ENCODE assay signal across 8 mouse cellular contexts in genomic region chr12:32379296-32379725, GRCm38 (mm10). TPM values are rescaled to one million over a fixed set of nuclear protein-coding genes. Genes with fewer than 3 reads are reported as not detected.
DNase-seq lines count a peak whose midpoint lies in the region; ATAC-seq lines count a peak whose summit lies in the region.

No protein-coding gene starts in this region.

- no peaks in the 10 kb centered on the region for H3K9me3 ChIP-seq in embryonic facial prominence, embryonic 10.5 days
- H3K9me3 ChIP-seq in midbrain, embryonic 11.5 days (ENCODE audit: control insufficient read depth, low read length): no peaks in the 10 kb centered on the region

- no peaks in the 10 kb centered on the region for H3K27me3 ChIP-seq in embryonic facial prominence, embryonic 10.5 days (replicated peaks; ENCODE audit: low read depth, poor library complexity, severe bottlenecking)
- no peaks in the 10 kb centered on the region for H3K27me3 ChIP-seq in midbrain, embryonic 11.5 days (ENCODE audit: control insufficient read depth, insufficient read depth, low read length)

- H3K9ac ChIP-seq in midbrain, embryonic 11.5 days (ENCODE audit: low read length): peak overlapping the region; percentile 96

- peak overlapping the region; percentile 62 for H3K4me2 ChIP-seq in midbrain, embryonic 11.5 days

- peak; percentile 92 for DNase-seq in adrenal gland, postnatal 14 days
- DNase-seq in embryonic facial prominence, embryonic 10.5 days (ENCODE audit: low spot score): peak; percentile 89
- DNase-seq in gonadal fat pad, adult 2 months (ENCODE audit: low read depth): peak; percentile 24
- peak; percentile 86 for DNase-seq in kidney, adult 11 months
- peak; percentile 82 for DNase-seq in left cerebral cortex, postnatal 4 days
- peak; percentile 97 for DNase-seq in midbrain, embryonic 11.5 days (ENCODE audit: low spot score, missing footprints)
- DNase-seq in right cerebral cortex, postnatal 4 days: peak; percentile 84
- DNase-seq in MN1 (ENCODE audit: low spot score): no peak

- peaks cover 8% of the 10 kb centered on the region; the same call in 1 of the 2 replicates for H3K36me3 ChIP-seq in embryonic facial prominence, embryonic 10.5 days (replicated peaks)
- no peaks in the 10 kb centered on the region for H3K36me3 ChIP-seq in midbrain, embryonic 11.5 days (ENCODE audit: control insufficient read depth, insufficient read depth, low read length)

- peak overlapping the region; percentile 84 for H3K4me3 ChIP-seq in embryonic facial prominence, embryonic 10.5 days
- peak overlapping the region; percentile 64 for H3K4me3 ChIP-seq in midbrain, embryonic 11.5 days (ENCODE audit: low read depth, low read length)

- peak overlapping the region; percentile 98 for H3K27ac ChIP-seq in embryonic facial prominence, embryonic 10.5 days (replicated peaks)
- peak overlapping the region; percentile 90 for H3K27ac ChIP-seq in midbrain, embryonic 11.5 days (ENCODE audit: low read depth, low read length)

- ATAC-seq in midbrain, embryonic 11.5 days (ENCODE audit: low FRiP score): peak; percentile 83

- intact Hi-C loops in left cerebral cortex, postnatal 4 days (cut with DNase I): loop anchor here (5.0 kb wide), 2 partner anchors 87 to 412 kb away; no protein-coding TSS in a partner anchor

- WGBS in embryonic facial prominence, embryonic 10.5 days: under 1% methylated on average over 67 of the region's 67 CpGs
- whole genome bisulfite sequencing in midbrain, embryonic 11.5 days: under 1% methylated on average over 49 of the region's 67 CpGs

- H3K4me1 ChIP-seq in embryonic facial prominence, embryonic 10.5 days: peaks cover 12% of the 10 kb centered on the region
- H3K4me1 ChIP-seq in midbrain, embryonic 11.5 days (ENCODE audit: control insufficient read depth, insufficient read depth, low read length): peaks cover 9% of the 10 kb centered on the region

RNA-seq across cellular contexts. Expression of gene Ccdc71l, which starts 0.8 kb away (rescaled TPM):
- total RNA-seq in adrenal gland, postnatal 14 days (2021): 13.3 and 17.1 TPM in 2 replicates
- polyA plus RNA-seq in embryonic facial prominence, embryonic 10.5 days (2016; fragmentation: Nextera tagmentation; extraction: Ambion mirVana): 2.9 and 3.0 TPM in 2 replicates
- polyA plus RNA-seq in gonadal fat pad, adult 2 months (2012; rRNA removed): 8.9 and 11.8 TPM in 2 replicates
- total RNA-seq in left cerebral cortex, postnatal 4 days (2021): 10 to 100 TPM; 24.4 to 25.5 TPM
- polyA plus RNA-seq in midbrain, embryonic 11.5 days (2014; fragmentation: Nextera tagmentation; extraction: Ambion mirVana): 6.1 and 6.2 TPM in 2 replicates
